Mouse (Mus musculus) left cerebral cortex, postnatal 4 days (tissue): ENCODE measurements around the gene Cd247. TPM values are rescaled to one million over a fixed set of nuclear protein-coding genes. Genes with fewer than 3 reads are reported as not detected.
"Not testable (repeated sequence)": the region's sequence is repeated elsewhere in the genome, so short reads cannot be mapped to it uniquely, and the experiment has no call there.

Source experiments
- DNase-seq: peaks from one replicate; pipeline ENCODE4 v3.0.0-alpha.2; 2022
- intact Hi-C: fragments of 180-260 bp; cut with DNase I; formaldehyde crosslinking; loops from one replicate; pipeline ENCODE4 v1.15.1; 2025
- total RNA-seq, 2 experiments: library from RNA; stranded (reverse); gene quantifications; 2 replicates each; pipeline ENCODE4 v1.2.3; 2021

Gene Cd247
- under 1 TPM in 1 of 2 experiments, not detected in 1; 0.28 TPM for total RNA-seq

GRCm38 (mm10) chr1:165788511-165788910, at the start of gene Cd247:
Gene Cd247, plus strand, starts transcription at chr1:165788681.
- no peak for DNase-seq
- intact Hi-C loops = no loop called here

DNA sequence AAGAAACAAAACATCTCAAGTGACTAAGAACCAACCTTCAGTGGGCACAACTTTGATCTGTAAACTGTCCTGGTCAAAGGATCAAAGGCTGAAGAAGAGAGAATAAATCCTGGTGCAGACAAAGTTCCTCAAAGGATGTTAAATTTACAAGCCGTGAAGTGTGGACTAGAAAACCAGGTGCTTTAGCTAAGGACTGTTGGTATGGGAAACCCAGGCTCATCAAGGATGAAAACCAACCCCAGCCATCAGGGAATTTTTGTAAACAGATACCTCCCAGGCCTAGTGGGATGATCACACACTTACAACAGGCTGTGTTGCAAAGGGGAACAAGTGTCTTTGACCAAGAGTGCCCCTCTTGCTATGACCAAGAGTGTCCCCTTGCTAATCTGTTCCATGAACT, 49.5 kb upstream of the Cd247 start:
- intact Hi-C loops = no loop called here
- no peak for DNase-seq

DNA sequence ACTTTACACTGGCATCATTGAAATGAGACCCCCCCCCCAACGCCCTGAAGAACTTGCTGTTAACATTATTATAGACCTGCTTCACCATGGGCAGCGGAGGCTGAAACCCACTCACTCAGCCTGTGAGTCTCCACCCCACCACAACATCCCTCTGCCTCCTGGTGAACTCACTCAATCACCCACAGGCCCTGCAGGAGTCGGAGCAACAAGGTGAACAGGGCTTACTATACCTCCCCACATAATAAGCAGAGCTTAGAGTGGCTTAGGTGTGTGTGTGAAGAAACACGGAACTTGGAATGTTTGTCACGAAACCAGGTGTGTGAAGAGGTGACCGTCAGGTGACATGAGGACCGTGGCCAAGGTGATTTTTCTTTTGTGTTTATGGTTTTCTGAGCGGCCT, 46.5 kb upstream of the Cd247 start:
- no peak for DNase-seq
- intact Hi-C loops = no loop called here

GRCm38 (mm10) chr1:165748053-165748452, 40.4 kb upstream of the Cd247 start:
- intact Hi-C loops = no loop called here
- no peak for DNase-seq

GRCm38 (mm10) chr1:165751142-165751541, 37.3 kb upstream of the Cd247 start:
- intact Hi-C loops = no loop called here
- no peak for DNase-seq

DNA sequence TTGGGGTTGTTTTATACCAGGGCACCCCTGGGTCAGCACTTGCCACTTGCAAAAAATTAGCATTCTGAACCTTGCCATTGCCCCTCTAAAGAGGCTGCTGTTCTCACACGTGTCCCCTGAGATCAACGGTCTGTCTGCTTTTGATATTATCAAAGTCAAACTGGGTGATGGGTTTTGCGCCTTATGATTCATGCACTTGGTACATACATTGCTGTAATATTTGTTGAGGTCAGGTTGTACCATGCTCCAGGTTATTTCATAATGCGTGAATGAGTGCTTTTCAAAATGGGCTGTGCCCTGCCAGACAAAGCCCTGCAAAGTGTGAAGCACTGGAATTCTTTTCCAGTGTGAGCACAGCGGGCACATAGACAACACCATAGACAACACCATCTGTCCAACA, 36.6 kb upstream of the Cd247 start:
- DNase-seq = no peak
- intact Hi-C loops = no loop called here

- no peak for DNase-seq
- intact Hi-C loops = no loop called here
Observed at GRCm38 (mm10) chr1:165754205-165754604, 34.3 kb upstream of the Cd247 start.

DNA sequence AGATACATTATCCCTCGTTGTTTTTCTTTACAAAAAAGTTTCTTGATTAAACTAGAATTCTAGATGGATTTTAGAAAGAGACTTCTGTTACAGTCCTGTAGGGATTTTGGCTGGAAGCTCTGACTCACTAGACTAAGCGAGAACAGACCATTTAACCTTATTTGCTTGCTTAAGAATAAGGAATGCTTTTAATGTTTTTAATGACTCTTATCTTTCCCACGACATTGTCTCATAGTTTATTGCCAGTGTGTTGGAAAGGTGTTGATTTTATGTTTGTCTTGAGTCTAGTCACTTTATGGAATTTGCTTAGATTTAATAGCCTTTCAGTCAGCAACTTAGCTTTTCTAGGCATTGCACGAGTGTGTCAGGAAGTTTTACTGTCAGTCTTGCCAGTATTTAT, 33.3 kb upstream of the Cd247 start:
- DNase-seq = no peak
- intact Hi-C loops = no loop called here

DNA sequence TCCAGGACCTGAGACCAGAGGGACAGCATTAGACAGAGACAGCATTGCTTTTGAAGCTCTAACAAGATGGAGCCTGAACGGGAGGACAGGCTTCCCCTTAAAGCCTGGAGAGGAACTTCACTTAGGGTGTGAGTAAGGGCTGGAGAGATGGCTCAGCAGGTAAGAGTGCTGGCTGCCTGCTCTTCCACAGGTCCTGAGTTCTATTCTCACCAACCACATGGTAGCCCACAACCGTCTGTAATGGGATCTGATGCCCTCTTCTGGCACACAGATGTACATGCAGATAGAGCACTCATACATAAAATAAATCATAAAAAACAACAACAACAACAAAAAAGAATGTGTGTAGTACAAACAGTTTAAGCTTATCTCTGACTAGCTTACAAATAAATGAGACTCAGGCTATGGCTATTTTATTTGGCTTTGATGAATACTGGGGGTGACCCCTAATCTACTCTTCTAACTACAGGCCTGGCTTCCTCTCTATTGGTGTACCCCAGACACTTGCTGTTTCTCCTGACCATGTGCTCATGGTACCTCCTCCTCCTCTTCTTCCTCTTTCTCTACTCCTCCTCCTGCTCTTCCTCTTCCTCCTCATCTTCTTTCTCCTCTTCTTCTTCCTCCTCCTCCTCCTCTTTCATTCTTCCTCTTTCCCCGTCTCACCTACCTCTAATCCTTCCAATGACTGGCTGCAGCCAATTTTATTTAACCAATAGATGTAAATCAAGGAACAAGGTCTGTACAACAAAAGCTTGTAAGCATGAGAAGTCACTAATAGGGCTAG, 26.8 kb upstream of the Cd247 start:
- no peak for DNase-seq
- intact Hi-C loops = no loop called here

- intact Hi-C loops, DNase-seq: not testable (repeated sequence)
Observed at GRCm38 (mm10) chr1:165762498-165762897, 26.0 kb upstream of the Cd247 start.

- no peak for DNase-seq
- intact Hi-C loops = no loop called here
Observed at GRCm38 (mm10) chr1:165762914-165763634, 25.4 kb upstream of the Cd247 start.

DNA sequence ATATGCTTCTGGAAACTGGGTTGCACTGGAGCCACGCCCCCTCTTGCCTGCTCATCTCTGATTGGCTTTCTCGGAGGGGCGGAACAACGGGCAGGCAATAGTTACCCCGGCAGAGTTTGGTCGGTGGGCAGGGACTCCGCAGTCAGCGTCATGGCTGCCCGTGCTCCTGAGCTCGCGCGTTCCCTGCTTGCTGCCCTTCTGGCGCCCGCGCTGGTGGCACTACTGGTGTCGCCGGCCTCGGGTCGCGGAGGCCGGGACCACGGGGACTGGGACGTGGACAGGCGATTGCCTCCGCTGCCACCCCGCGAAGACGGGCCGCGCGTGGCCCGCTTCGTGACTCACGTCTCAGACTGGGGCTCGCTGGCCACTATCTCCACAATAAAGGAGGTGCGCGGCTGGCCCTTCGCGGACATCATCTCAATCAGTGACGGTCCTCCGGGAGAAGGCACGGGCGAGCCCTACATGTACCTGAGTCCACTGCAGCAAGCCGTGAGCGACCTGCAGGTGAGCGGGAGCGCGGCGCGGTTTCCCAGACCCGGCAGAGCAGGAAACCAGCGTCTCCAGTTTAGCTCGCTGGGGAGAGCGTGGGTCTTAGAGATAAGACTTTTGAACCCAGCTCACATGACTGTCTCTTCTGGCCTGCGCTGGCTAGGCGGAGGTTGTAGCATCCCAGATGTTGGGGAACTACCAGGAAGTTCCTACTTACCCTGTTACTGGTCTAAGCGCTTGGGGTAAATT, 24.7 kb upstream of the Cd247 start, which contains the start of gene Creg1:
Gene Creg1, plus strand, starts transcription at position 112 of the 738 bp plus-strand sequence.
- peak; percentile 92 for DNase-seq
- intact Hi-C loops = no loop called here

GRCm38 (mm10) chr1:165764571-165764970, 23.9 kb upstream of the Cd247 start:
- intact Hi-C loops = no loop called here

DNA sequence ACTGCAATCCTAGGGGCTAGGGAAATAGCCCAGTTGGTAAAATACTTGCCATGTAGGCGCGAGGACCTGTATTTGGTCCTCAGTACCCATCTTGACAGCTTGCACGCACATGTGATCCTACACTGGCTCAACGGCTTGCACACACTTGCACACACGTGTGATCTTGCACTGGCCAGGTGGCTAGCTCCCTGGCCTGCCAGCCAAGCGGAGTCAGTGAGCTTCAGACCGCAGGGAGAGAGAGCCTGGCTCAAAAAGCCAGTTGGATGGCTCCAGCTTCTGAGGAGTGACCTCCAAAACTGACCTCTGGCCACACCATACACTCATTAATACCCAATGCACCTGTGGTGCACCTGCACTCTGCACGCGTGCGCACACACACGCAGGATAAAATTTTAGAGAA, 23.4 kb upstream of the Cd247 start:
- no peak for DNase-seq
- intact Hi-C loops = no loop called here

More at GRCm38 (mm10) chr1:165764571-165764970, 23.9 kb upstream of the Cd247 start:
- no peak for DNase-seq

DNA sequence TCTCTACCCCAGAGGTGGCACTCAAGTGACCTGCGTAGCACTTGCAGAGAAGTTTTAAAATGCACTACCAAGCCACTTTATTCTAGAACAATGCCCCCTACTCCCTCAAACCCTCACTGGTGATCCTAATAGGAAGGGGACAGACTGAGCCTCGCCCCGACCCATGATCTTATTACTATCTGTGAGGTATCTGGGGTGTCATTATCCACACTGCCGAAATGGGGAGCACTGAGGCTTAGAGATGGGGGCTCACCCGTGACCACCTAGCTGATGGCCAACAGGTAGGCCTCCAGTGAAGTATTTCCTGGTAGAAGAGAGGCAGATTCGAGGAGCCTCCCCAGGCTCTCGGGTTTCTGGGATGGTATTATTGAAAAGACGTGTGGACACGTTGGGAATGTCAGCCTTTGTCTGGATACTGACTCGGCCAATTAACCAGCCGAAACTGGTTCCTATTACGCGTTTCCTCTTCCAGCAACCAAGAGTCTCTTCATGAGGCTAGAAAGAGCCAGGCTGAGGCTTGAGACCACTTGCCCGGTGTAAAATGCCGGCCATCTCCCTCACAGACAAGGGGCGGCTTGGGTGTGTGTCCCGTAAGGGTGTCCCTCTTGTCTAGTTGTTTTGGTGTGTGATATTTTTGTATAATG, 22.7 kb upstream of the Cd247 start:
- no peak for DNase-seq
- intact Hi-C loops = no loop called here

DNA sequence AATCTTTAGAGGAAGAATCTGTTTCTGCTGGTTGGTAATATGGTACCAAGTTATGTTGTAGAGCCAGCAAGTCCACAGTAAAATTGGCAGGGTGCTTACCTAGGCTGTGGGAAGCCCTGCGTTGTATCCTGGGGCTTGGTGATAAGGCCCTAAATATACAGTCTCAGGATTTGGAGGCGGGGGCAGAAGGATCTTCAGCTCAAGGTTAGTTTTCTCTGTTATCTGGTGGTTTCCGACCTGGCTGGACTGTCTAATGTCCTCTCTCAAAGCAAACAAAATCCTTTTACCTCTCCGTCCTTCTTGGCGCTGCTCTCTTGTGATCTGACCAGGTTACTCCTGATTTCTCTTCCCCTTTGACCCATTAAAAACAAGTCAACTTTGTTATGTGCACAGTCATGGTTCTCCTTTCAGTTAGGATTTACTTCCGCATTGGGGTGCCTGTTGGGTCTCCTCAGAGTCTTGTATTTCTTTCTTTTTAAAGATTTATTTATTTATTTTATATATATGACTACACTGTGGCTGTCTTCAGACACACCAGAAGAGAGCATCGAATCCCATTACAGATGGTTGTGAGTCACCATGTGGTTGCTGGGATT, 22.1 kb upstream of the Cd247 start:
- DNase-seq = no peak
- intact Hi-C loops = no loop called here

- DNase-seq = no peak
- intact Hi-C loops = no loop called here
Observed at GRCm38 (mm10) chr1:165768894-165769512, 19.5 kb upstream of the Cd247 start.

DNA sequence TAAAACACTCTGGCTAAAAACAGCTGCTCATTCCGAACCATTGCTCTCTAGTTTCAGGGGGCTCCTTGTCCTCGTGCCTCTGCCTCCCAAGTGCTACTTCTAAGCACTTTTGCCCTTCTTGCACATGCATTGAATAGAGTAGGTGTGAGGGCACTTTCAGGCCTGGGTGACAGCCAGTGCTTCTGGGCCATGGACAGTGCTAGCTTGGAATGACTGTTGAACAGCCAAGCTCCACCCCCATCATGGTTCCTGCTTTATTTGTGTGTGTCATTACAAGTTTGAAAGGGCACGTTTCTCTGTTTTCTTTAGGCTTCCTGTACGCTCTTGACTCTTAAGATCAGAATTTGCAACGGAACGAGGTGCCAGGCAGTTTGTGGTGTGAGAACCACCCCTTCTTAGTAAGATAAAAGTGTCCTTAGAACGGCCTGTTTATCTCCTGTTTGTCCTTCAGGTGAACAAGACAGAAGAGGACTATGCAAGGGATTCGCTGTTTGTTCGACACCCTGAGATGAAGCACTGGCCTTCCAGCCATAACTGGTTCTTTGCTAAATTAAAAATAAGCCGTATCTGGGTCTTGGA, 18.2 kb upstream of the Cd247 start:
- no peak for DNase-seq
- intact Hi-C loops = loop anchor here (10.0 kb wide), 1 partner anchor 595 kb away; no protein-coding TSS in a partner anchor

GRCm38 (mm10) chr1:165771491-165771897, 17.0 kb upstream of the Cd247 start:
- DNase-seq = peak; percentile 72
- intact Hi-C loops = loop anchor here (10.0 kb wide), 1 partner anchor 593 kb away; no protein-coding TSS in a partner anchor
